Mouse (Mus musculus) neural tube, embryonic 12.5 days (tissue): ENCODE data around the gene Bcl10. TPM values are rescaled to one million over a fixed set of nuclear protein-coding genes. Genes with fewer than 3 reads are reported as not detected.
"Not testable (repeated sequence)": the region's sequence is repeated elsewhere in the genome, so short reads cannot be mapped to it uniquely, and the experiment has no call there.

ENCODE experiments used
- ATAC-seq: fragments of 200-750 bp; cut with Nextera tagmentation; 2 replicates; pipeline ENCODE4 v1.8.0; 2017; ENCODE audit warnings: low read depth, mild to moderate bottlenecking, moderate TSS enrichment, moderate library complexity; ENCODE audit not compliant: low FRiP score
- H3K27ac ChIP-seq: fragments of 300-500 bp; sonication (generic); 2 replicates; pipeline ENCODE4 v1.5.1; 2016
- H3K27me3 ChIP-seq: fragments of 300-500 bp; sonication (generic); replicated peaks from 2 replicates; pipeline ENCODE4 v1.6.1; 2016; ENCODE audit warnings: mild to moderate bottlenecking
- H3K36me3 ChIP-seq: fragments of 300-500 bp; sonication (generic); 2 replicates; pipeline ENCODE4 v1.6.1; 2016; ENCODE audit warnings: mild to moderate bottlenecking
- H3K4me1 ChIP-seq: fragments of 300-500 bp; sonication (generic); 2 replicates; pipeline ENCODE4 v1.6.1; 2016
- H3K4me2 ChIP-seq: fragments of 300-500 bp; sonication (generic); replicated peaks from 2 replicates; pipeline ENCODE4 v1.6.1; 2016; ENCODE audit warnings: mild to moderate bottlenecking
- H3K4me3 ChIP-seq: fragments of 300-500 bp; sonication (generic); 2 replicates; pipeline ENCODE4 v1.5.1; 2016
- H3K9ac ChIP-seq: fragments of 300-500 bp; sonication (generic); 2 replicates; pipeline ENCODE4 v1.6.1; 2016; ENCODE audit warnings: mild to moderate bottlenecking
- H3K9me3 ChIP-seq: fragments of 300-500 bp; sonication (generic); 2 replicates; pipeline ENCODE4 v1.6.1; 2016; ENCODE audit warnings: mild to moderate bottlenecking
- WGBS: fragments of 180-500 bp; shearing (Covaris S2); methylation state at CpG from one replicate; pipeline ENCODE4 v1.1.7; 2016; 5-methylcytosine and 5-hydroxymethylcytosine counted together
- polyA plus RNA-seq: library from polyadenylated mRNA; unstranded; fragments of >200 nt; fragmentation: Nextera tagmentation; extraction: Ambion mirVana; gene quantifications from 2 replicates; pipeline ENCODE4 v1.2.1, GENCODE M21; 2016

Bcl10 gene
- polyA plus RNA-seq, result 48.8 and 52.1 TPM in 2 replicates

- Histone ChIP-seq H3K27me3 (no peaks in the 10 kb centered on the region), H3K9ac (no peak within 1 kb of the TSS), H3K4me1 (peaks cover 6% of the 10 kb centered on the region), H3K27ac (no peak within 1 kb of the TSS), H3K9me3 (no peaks in the 10 kb centered on the region), H3K4me3 (peak within 1 kb of the TSS; percentile 32), H3K4me2 (peak within 1 kb of the TSS; percentile 57), H3K36me3 (no peaks in the 10 kb centered on the region)
- ATAC-seq, result no peak
- 36% methylated on average over 11 of the region's 11 CpGs for WGBS
Measured at GRCm38 (mm10) chr3:145922019-145922854, at the start of gene Bcl10. Bcl10 (plus strand) TSS chr3:145922804.

- Histone ChIP-seq H3K4me3 (no peak overlapping the region), H3K9ac (no peak overlapping the region), H3K4me2 (no peak overlapping the region), H3K27ac (no peak overlapping the region), H3K9me3 (no peaks in the 10 kb centered on the region), H3K4me1 (no peaks in the 10 kb centered on the region), H3K27me3 (no peaks in the 10 kb centered on the region), H3K36me3 (no peaks in the 10 kb centered on the region)
- WGBS, result 97% methylated on average over 1 of the region's 1 CpGs
- no peak for ATAC-seq
Measured at GRCm38 (mm10) chr3:145873271-145873670, 49.3 kb upstream of the Bcl10 start.

- no peak for ATAC-seq
- 94% methylated on average over 4 of the region's 4 CpGs for WGBS
- Histone ChIP-seq H3K9me3 (no peaks in the 10 kb centered on the region), H3K4me1 (no peaks in the 10 kb centered on the region), H3K4me2 (no peak overlapping the region), H3K27ac (no peak overlapping the region), H3K4me3 (no peak overlapping the region), H3K36me3 (no peaks in the 10 kb centered on the region), H3K9ac (no peak overlapping the region), H3K27me3 (no peaks in the 10 kb centered on the region)
Measured at GRCm38 (mm10) chr3:145874126-145874525, 48.5 kb upstream of the Bcl10 start.

GRCm38 (mm10) chr3:145876120-145876519 lies 46.5 kb upstream of the Bcl10 start:
- no peak for ATAC-seq
- H3K27ac ChIP-seq, result no peak overlapping the region
- WGBS, result 88% methylated on average over 11 of the region's 11 CpGs
- H3K9ac ChIP-seq, result no peak overlapping the region
- H3K4me2 ChIP-seq, result no peak overlapping the region
- H3K4me1 ChIP-seq, result no peaks in the 10 kb centered on the region
- H3K36me3 ChIP-seq, result no peaks in the 10 kb centered on the region
- no peaks in the 10 kb centered on the region for H3K9me3 ChIP-seq
- no peaks in the 10 kb centered on the region for H3K27me3 ChIP-seq
- no peak overlapping the region for H3K4me3 ChIP-seq

GRCm38 (mm10) chr3:145878867-145879266 lies 43.7 kb upstream of the Bcl10 start:
- ATAC-seq, H3K4me1 ChIP-seq, H3K4me3 ChIP-seq, H3K9ac ChIP-seq, H3K4me2 ChIP-seq, H3K36me3 ChIP-seq, H3K27me3 ChIP-seq, H3K27ac ChIP-seq, H3K9me3 ChIP-seq: not testable (repeated sequence)
- 94% methylated on average over 13 of the region's 14 CpGs for WGBS

- no peak overlapping the region for H3K9ac ChIP-seq
- H3K36me3 ChIP-seq, result no peaks in the 10 kb centered on the region
- no peak overlapping the region for H3K4me3 ChIP-seq
- H3K4me2 ChIP-seq, result no peak overlapping the region
- ATAC-seq, result no peak
- H3K9me3 ChIP-seq, result no peaks in the 10 kb centered on the region
- no peak overlapping the region for H3K27ac ChIP-seq
- H3K27me3 ChIP-seq, result no peaks in the 10 kb centered on the region
- no peaks in the 10 kb centered on the region for H3K4me1 ChIP-seq
- WGBS, result 61% methylated on average over 1 of the region's 1 CpGs
Measured at GRCm38 (mm10) chr3:145880335-145880734, 42.3 kb upstream of the Bcl10 start.

- 82% methylated on average over 15 of the region's 15 CpGs for WGBS
- Histone ChIP-seq H3K9me3 (no peaks in the 10 kb centered on the region), H3K4me2 (no peak overlapping the region), H3K4me3 (no peak overlapping the region), H3K9ac (no peak overlapping the region), H3K36me3 (no peaks in the 10 kb centered on the region), H3K27ac (no peak overlapping the region), H3K4me1 (no peaks in the 10 kb centered on the region), H3K27me3 (no peaks in the 10 kb centered on the region)
- ATAC-seq, result no peak
Measured at GRCm38 (mm10) chr3:145882076-145882874, 40.3 kb upstream of the Bcl10 start.

- H3K4me2 ChIP-seq, result no peak overlapping the region
- no peaks in the 10 kb centered on the region for H3K36me3 ChIP-seq
- H3K4me3 ChIP-seq, result no peak overlapping the region
- H3K9ac ChIP-seq, result no peak overlapping the region
- H3K9me3 ChIP-seq, result no peaks in the 10 kb centered on the region
- no peaks in the 10 kb centered on the region for H3K27me3 ChIP-seq
- 76% methylated on average over 2 of the region's 2 CpGs for WGBS
- no peak overlapping the region for H3K27ac ChIP-seq
- 0 out of 2 replicates have a peak, but pooled peaks have one; percentile 34 for ATAC-seq
- no peaks in the 10 kb centered on the region for H3K4me1 ChIP-seq
Measured at GRCm38 (mm10) chr3:145883233-145883632, 39.4 kb upstream of the Bcl10 start.

GRCm38 (mm10) chr3:145885376-145885775 lies 37.2 kb upstream of the Bcl10 start:
- Histone ChIP-seq H3K9me3 (no peaks in the 10 kb centered on the region), H3K9ac (no peak overlapping the region), H3K4me1 (peaks cover 5% of the 10 kb centered on the region; the same call in 1 of the 2 replicates), H3K4me2 (no peak overlapping the region), H3K27ac (no peak overlapping the region), H3K4me3 (no peak overlapping the region), H3K36me3 (no peaks in the 10 kb centered on the region), H3K27me3 (no peaks in the 10 kb centered on the region)
- ATAC-seq, result no peak
- 78% methylated on average over 4 of the region's 4 CpGs for WGBS

- Histone ChIP-seq H3K9ac (no peak overlapping the region), H3K27ac (no peak overlapping the region), H3K4me2 (no peak overlapping the region), H3K4me1 (peaks cover 10% of the 10 kb centered on the region), H3K4me3 (no peak overlapping the region), H3K27me3 (no peaks in the 10 kb centered on the region), H3K36me3 (no peaks in the 10 kb centered on the region), H3K9me3 (no peaks in the 10 kb centered on the region)
- WGBS, result 75% methylated on average over 5 of the region's 5 CpGs
- no peak for ATAC-seq
Measured at GRCm38 (mm10) chr3:145885851-145886464, 36.6 kb upstream of the Bcl10 start.

GRCm38 (mm10) chr3:145887430-145887971 lies 35.1 kb upstream of the Bcl10 start:
- Histone ChIP-seq H3K4me1 (peaks cover 15% of the 10 kb centered on the region), H3K4me2 (no peak overlapping the region), H3K4me3 (no peak overlapping the region), H3K9ac (no peak overlapping the region), H3K36me3 (no peaks in the 10 kb centered on the region), H3K9me3 (no peaks in the 10 kb centered on the region), H3K27ac (no peak overlapping the region), H3K27me3 (no peaks in the 10 kb centered on the region)
- WGBS, result 87% methylated on average over 6 of the region's 6 CpGs
- no peak for ATAC-seq
